Mouse (Mus musculus): Measurements from ENCODE around the gene Lrrc1.
A peak's percentile ranks its signal among the peaks of the same experiment; 100 is the strongest.
"Not testable (repeated sequence)": the region's sequence is repeated elsewhere in the genome, so short reads cannot be mapped to it uniquely, and the experiment has no call there.

The Lrrc1 gene

DNA sequence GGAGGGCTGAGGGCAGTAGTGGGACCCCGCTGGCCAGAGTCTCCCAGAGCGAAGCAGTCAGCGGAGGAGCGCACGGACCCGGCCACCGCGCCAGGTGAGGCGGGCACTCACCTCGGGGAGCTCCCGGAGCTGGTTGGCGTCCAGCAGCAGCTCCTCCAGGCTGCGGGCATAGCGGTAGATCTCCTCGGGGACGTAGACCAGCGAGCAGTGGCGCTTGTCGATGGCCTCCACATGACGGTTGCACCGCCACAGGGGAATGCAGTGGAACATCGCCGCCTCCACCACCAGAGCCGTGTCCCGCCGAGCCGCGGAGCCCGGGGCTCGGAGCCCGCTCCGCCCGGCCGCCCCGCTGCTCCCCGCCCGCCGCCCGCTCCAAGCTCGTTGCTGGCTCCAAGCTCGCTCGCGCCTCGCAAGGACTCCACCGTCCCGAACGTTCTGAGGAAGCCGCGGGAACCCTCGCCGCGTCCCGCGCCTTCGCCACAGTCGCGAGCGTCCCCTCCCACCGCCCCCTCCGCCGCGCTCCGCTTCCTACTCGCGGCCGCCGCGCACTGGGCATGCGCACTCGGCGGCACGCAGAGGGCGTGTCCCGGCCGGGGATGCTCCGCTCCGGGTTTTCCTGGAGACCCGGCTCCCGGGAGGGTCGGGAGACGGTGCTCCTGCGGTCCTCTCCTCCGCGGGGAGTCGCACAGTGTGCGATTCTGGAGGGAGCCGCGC is at the start of gene Lrrc1:
TSS of gene Lrrc1 (minus strand) at position 517 of the 714 bp plus-strand sequence.
- DNase-seq, result peak; percentile 95

DNA sequence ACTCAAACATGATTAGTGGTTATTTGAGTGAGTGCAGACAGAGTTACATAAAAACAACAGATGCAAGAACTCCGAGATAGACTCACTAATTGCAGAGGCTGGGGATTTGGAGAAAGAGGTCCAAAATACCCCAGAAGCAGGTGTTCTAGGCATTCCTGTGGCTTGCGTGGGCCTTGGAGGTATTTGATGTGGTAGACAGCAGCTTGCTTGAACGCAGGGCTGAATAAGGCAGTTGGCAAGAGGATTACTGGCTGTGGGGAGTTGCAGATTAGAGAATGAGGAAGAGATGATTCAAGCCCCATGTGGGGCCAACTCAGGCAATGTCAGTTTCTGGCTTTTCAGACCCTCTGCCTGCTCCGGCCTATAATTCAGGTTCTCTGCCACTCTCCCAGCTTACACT is 47.8 kb upstream of the Lrrc1 start:
- DNase-seq, result no peak

DNA sequence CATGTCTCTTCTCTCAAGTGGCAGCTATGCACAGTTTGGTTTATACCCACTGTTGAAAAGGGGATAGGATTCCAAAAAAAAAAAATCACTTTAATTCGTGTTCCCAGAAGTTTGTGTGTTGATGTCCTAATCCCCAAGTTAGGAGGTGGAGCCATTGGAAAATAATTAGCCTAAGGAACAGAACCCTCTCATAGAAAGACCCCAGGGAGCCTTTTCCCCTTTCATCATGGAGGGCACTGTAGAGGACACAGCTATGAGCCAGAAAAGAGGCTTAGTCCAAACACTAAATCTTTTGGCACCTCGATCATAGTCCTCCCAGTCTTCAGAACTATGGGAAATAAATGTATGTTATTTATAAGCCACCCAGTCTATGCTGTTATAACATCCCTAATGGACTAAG is 44.8 kb upstream of the Lrrc1 start:
- DNase-seq, result no peak

DNA sequence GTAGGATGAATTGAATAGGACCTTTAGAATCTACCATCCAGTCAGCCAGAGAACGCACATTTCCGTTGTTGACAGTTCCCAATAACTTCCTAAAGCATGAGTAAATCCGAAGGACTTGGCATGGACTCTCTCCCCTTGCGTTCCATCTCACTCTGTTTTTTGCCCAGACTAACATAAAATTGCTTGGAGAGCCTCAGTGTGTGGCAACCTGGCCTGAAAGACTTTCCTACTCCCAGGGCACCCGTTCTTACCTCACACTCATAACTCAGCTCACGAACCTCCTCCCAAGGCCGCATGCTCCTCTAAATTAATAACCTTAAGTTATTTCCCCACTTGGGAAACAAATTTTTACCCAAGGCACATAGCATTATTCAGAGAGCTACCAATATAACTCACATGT is 42.9 kb upstream of the Lrrc1 start:
- no peak for DNase-seq

DNA sequence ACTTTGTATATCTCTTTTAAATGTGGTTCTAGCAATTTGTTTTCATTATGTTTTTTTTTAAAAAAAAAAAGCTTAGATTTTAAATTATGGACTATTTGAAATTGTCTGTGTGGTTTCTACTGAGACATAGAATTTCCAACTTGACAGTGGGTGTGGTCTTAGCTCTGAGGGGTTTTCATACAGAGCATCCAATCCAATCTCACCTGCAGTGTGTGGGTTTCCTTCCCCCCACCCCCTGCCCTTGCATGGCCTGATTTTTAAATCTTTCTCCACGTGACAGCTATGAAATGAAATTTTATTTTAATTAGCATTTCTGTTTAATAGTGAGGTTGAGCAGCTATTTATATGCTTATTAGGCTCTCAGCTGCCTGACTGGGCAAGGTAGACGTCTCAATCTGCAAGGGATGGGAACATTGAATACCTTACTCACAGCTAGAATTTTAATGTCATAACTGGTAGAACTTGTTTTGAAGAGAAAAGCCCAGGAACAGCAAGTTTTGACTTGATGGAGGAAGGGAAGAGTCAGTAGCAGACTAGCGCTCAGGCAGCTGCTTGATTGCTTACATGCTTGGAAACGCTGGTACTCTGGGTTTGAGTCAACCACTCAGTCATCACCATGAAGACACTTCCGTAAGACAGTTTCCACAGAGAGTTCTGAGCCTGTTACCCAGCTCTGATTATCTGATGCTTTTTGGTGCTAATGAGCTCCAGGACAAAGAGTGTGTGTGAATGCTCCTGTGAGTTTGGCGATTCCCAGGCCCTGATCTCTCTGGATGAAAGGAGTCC is 42.3 kb upstream of the Lrrc1 start:
- DNase-seq, result no peak

DNA sequence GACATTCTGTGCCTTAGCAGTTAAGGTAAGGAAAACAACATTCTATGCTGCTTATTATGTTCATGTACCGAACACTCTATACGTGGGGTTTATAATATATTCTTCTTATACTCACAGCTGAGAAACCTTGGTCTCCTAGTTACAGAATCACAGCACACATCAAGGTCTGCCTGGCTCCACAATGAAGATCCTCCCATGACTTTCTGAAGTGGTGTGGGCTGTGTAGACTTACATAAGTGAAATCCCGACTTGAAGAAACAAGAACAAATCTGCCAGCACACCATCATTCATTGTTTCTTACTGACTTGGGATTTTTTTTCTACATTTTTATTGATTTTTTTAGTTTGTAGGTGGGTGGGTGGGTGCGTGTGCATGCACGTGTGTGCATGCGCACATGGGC is 40.1 kb upstream of the Lrrc1 start:
- DNase-seq, result no peak

DNA sequence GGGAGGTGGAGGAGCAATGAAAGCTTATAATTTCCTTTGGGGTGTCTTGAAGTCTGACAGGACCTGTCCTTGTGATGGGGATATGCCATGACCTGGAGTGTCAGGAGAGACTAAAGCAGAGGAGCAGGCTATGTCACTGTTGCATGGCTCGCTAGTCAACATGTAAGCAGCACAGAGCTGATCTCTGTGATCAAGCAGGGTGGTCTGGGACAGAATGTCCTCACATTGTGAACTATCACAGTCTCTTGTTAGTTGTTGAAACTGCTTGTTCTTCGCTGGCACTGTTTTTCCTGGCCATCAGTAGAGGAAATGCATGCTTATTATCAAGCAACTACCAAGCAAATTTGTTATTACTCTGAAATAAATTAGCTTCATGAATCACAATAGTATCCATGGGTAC is 38.6 kb upstream of the Lrrc1 start:
- DNase-seq, result no peak

DNA sequence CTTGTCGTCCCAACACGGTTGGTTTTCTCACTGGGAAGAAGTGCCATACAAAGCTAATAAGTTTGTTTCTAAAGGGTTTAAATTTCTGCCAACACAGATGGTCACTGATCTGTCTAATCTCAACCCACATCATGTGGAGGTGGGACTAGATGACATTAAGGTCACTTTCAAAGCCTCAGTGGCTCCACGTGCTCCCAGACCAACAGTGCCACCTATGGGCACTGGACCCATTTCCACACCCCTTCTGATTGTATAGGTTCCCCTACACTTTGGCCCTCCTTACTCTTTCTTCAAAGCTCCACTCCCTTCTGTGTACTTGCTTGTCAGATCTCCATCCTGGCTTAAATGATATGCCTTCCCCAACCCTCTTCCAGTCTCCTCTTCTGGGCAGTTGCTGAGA is 35.2 kb upstream of the Lrrc1 start:
- DNase-seq, result no peak

DNA sequence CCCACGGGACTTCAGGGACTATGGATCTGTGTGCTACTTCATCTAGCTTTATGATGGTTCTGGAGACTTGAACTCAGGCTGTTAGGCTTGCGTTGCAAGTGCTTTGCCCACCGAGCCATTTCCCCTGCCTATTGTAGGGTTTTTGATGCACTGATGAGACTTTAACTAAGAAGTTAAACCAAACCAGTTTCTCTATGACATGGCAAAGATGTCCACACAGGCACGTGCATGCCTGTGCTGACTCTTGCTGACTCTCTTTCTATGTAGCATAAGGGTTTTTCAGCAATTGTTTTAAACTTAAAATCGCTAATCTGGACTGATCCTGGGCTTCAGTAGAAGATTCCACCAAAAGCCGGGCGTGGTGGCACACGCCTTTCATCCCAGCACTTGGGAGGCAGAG is 33.3 kb upstream of the Lrrc1 start:
- no peak for DNase-seq

DNA sequence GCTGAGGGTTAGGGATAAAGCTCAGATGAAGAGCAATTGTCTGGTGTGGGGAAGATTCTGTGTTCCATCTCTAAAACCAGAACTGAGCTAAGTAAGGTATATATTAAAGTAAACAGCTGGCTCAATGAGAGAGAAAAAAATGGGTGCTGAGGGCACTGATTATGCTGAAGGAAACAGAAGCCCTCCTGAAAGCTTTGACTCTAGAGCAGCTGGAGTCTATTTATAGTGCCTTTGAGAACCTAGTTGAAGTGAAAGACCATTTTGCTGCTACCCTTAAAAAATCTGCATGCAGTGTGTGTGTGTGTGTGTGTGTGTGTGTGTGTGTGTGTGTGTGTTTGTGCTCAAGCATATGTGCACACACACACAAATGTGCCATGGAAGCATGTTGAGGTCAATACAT is 32.7 kb upstream of the Lrrc1 start:
- DNase-seq, result no peak

DNA sequence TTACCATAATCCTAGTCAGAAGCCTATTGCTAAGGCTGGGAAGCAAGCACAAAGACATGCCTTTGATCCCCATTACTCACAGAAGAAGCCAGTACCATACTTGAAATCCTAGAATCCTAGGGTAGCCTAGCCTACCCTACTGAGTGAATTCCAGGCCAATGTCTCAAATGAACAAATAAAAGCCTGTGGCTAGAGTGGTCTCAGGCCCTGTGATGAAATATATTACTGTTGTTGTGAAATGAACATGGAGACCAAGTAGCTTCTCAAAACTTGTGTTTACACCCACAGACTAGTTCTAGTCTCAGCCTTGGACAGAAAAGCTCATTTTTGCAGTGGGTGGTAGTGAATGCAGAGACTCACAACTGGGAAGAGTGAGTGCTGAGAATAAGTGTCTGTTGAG is 31.6 kb upstream of the Lrrc1 start:
- no peak for DNase-seq

DNA sequence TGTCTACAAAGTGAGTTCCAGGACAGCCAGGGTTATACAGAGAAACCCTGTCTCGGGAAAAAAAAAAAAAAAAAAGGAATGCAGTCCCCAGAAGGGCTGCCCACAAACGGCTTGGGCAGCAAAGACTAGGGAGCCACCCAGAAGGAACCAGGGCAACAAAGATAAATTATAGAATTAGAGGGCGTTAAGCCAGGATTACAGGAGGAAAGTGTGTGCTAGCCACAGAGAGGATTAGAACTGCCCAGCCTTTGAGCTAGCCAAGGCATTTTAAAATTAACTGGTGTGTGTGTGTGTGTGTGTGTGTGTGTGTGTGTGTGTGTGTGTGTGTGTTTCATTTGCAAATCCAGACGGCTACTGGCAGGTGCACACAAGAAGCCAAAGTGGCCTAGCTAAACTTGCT is 30.3 kb upstream of the Lrrc1 start:
- DNase-seq, result not testable (repeated sequence)

DNA sequence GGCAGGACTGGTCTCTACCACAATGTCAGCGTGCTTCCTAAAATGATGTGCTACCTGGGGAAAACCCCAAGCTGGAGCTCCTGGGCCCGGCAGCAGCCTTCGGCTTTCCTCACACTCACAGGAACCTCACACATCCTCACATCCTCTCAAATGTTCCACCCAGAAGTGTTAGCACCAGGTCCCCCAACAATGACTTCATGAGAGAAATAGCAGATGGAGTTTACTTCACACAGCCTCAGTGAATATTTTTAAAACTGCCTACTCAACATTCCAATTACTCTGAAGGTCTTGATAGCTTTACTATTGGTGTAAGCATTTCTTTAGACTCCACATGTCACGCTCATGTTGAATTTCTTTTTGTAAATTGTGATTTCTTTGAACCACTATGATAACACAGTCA is 27.2 kb upstream of the Lrrc1 start:
- no peak for DNase-seq

DNA sequence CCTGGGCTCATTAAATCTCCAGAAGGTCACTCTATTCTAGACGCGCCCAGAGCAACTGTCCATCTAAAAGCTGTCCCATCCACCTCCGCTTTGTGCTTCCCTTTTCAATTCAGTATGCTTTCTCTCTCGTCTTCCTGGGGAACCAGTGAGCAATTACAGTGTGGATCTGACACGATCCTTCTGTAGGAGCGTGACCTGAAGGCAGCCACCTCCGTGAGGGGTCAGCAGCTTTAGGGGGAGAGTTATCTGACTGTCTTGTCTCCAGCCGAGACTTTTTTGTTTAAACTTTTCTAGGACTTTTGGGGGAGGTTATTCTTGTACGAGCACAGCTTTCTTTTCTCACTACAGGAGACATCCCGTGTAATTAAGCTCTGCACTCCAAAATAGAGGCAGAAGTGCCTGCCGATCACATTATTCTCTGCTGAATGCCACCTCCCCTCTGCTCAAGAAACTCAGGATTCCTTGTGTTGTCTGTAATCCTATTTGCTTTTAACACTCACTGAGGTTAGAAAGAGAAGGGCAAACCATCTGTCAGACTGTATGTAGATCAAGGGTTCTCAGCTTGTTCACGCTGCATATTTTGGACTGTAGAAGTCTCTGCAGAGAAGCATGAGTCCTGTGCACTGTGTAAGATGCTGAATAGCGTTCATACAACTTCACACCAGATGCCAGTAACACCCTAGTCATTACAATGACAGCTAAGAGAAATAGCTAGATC is 24.3 kb upstream of the Lrrc1 start:
- no peak for DNase-seq

DNA sequence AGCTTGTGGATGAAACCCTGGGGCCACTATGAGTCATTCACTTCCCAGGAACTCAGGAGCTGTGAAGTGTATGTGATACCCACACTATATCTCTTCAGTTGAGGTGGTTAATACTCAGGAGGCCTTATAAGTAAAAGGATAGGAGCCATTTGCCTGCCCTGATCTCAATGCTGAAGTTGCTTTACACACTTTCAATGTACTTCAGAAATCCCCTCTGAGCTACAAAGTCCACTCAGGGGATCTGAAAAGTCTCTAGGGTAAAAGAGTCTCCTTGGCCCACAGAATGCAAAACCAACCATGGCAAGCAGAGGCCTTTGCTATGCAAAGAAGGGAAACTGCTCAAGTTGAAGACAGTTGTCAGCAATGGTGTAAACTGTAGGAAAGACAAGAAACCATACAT is 17.2 kb upstream of the Lrrc1 start:
- DNase-seq, result no peak

DNA sequence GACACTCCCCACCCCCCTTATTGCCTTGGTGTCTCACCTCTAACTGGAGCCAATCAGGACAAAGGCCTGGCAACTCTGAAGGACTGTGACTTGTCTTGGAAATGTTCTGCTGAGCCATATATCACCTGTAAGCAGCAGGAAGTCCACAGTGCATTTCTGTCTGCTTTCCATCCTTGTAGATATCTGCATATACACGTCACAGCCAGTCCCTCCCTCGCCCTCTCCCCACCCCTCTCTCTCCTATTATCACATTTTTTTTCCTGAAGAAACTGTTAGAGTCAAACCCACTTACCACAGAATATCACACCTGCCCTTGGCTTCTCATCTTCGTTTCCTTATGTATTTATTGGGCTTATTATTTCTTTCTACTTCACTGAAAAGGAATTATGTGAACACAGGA is 13.3 kb upstream of the Lrrc1 start:
- DNase-seq, result no peak

DNA sequence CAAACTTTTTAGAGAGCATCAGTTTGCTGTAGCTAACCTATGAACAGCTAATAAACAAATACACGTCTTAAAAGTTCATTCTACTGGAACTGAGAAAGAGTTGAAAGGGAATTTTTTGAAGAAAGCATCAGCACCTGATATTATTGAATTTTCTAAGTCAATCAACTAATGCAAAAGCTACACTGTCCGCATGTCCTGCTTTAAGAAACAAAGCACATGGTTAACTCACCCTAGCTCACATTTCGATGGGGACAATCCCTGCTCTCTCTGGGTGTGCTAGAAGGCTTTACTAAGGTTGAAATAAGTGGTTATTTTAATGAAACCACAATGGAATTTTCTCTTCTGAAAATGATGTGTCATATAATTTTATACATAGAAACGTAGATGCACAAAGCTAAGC is 12.5 kb upstream of the Lrrc1 start:
- no peak for DNase-seq

DNA sequence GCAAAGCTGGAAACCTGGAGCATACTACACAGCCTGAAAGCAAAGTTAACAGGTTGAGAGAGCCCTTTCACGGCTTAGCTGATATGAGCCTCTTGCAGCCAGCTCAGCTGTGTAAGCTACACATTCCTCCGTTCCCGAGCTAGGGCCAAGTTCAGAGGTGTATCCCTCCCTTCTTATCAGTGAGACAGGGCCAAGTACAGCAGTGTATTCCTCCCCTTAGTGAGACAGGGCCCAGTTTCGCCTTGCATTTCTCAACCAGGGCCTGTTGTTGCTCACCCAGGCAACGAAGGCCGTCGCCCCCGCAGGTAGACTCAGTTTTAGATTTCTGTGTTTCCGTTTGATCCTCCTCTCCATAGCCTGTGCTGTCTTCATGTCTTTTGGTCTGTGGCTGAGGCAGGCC is 11.8 kb upstream of the Lrrc1 start:
- DNase-seq, result no peak

DNA sequence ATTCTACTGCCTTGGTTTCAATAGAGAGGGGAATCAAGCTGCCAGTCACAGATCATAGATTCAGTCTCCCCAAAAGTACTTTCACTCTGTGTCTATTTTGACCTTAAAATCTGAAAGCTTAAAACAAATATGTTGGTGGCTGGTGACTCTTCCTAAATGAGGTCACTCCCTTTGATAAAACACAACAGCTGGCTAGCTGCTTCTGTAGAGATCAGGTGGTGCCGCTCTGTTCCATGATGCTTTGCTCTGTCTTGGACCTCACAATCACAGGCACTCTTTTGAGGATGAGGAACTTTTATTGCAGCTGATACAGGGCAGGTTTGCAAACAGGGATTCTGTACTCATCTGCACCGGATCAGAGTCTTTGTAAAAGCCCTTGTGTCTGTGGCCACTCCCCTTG is 8.8 kb upstream of the Lrrc1 start:
- DNase-seq, result no peak

DNA sequence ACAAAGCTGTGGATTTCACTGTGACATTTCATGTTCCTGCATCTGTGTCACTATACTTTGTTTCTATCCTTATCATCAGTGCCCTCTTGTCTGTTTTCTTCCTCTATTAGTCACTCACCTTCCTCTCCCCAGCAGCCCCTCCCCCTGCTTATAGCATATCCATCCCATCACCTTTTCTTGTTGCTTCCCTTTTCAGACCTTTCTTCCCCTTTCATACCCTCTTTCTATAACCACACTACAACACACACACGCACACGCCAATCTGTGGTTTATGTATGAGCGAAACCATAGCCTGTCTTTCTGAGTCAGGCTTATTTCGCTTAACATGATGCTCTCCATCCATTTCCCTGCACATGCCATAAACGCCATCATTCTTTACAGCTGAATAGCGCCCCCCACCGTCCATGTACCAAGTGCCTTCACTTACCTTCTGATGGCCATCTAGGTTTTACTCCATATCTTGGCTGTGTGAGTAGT is 6.4 kb upstream of the Lrrc1 start:
- DNase-seq, result no peak

DNA sequence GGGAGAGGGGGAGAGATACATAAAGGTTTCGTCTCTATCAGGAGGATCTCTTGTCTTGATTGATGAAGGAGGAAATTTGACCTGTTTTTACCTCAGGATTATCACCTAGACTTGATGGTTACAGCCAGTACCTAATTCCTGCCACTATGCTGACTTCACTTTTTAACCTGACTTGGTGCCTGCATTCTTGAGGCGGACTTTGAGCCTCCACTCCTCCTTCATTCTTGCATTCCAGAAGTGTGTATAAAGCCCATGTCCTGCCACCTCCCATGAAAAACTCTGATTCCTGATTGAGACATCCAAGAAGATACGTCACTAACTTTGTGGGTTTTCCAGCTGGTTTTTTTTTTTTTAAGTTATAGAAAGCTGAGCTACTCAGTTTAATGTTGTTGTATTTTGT is 1.3 kb upstream of the Lrrc1 start:
- DNase-seq, result no peak

DNA sequence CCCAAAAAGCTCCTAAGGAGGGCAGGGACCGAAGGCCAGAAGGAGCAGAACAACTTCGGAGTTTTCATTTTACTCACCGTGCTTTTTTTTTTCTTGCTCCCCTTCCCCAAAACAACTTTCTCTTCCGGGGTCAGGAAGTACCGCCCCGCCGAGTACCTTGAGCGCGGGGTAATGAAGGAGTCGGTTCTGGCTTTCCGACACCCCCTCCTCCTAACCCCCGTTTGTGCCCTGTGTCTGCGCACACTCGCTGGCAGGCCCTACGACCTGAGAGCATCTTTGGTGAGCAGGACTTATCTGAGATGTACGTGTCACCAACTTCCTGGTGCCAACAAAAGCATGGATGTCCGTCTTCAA is 375 bp upstream of the Lrrc1 start:
- no peak for DNase-seq

DNA sequence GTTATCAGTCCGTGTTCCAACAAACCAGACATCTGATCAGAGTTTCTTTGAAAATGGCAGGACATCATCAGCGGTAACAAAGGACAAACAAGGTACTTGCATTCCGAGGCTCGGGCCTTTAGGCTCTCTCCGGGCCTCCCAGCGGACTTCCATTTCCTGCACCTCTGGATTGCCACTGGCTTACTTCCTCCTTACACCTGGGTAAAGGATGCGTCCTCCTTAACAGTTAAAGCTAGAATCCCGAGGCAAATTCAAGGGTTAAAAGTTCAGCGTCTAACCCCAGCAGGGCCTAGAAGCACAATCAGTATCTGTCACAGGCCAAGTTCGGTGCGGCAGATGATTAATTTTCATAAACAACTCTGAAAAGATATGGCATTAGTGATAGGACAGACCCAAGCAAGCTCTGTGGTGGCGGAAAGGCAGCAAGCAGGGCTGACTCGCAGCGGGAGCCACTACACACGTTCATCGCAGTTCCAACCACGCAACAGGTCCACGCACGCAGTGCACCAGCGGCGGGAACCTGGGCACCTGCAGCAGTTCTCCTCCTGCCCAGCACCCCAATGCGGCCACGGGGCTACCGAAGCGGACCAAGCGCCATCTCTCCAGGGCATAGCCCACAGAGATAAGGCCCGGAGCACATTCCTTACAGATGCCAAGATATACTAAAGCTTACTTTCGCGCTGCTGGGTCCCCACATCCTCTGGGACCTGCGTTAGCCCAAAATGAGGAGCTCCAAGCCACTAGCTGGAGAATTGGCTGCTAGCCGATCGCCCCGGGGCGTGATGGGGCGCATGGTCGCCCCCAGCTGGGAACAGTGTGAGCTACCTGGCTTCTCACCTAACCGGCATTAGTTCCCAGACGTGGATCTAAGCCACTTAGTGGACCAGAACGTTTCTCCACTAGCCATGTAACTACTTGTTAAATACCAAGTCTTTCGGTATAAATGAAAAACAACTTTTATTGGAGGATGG is 1.0 kb downstream of the Lrrc1 start:
- peak; percentile 51 for DNase-seq

All from embryo, embryonic 11 days (tissue).